Mouse (Mus musculus): ENCODE results near the gene Chd2.
"Not testable (repeated sequence)": the region's sequence is repeated elsewhere in the genome, so short reads cannot be mapped to it uniquely, and the experiment has no call there.

Gene Chd2

GRCm38 (mm10) chr7:73523183-73523582 is 18.4 kb downstream of the Chd2 start:
- no peak for DNase-seq (ENCODE audit: low spot score in 2 of 2)

- DNase-seq (ENCODE audit: low spot score in 2 of 2): no peak
Measured at GRCm38 (mm10) chr7:73521277-73522193, 20.1 kb downstream of the Chd2 start.

GRCm38 (mm10) chr7:73520231-73520630 is 21.4 kb downstream of the Chd2 start:
- no peak for DNase-seq (ENCODE audit: low spot score in 2 of 2)

- DNase-seq (ENCODE audit: low spot score in 2 of 2): no peak
Measured at GRCm38 (mm10) chr7:73519060-73519796, 22.4 kb downstream of the Chd2 start.

GRCm38 (mm10) chr7:73518373-73518980 is 23.2 kb downstream of the Chd2 start:
- not testable (repeated sequence) for DNase-seq (ENCODE audit: low spot score in 2 of 2)

- no peak for DNase-seq (ENCODE audit: low spot score in 2 of 2)
Measured at GRCm38 (mm10) chr7:73517432-73518054, 24.1 kb downstream of the Chd2 start.

GRCm38 (mm10) chr7:73516820-73517219 is 24.8 kb downstream of the Chd2 start:
- no peak for DNase-seq (ENCODE audit: low spot score in 2 of 2)

- no peak for DNase-seq (ENCODE audit: low spot score in 2 of 2)
Measured at GRCm38 (mm10) chr7:73514560-73514959, 27.1 kb downstream of the Chd2 start.

GRCm38 (mm10) chr7:73512422-73512821 is 29.2 kb downstream of the Chd2 start:
- DNase-seq (ENCODE audit: low spot score in 2 of 2): no peak

GRCm38 (mm10) chr7:73508688-73509087 is 32.9 kb downstream of the Chd2 start:
- DNase-seq (ENCODE audit: low spot score in 2 of 2): no peak

GRCm38 (mm10) chr7:73507491-73507890 is 34.1 kb downstream of the Chd2 start:
- DNase-seq (ENCODE audit: low spot score in 2 of 2): no peak

GRCm38 (mm10) chr7:73506852-73507251 is 34.8 kb downstream of the Chd2 start:
- no peak for DNase-seq (ENCODE audit: low spot score in 2 of 2)

- DNase-seq (ENCODE audit: low spot score in 2 of 2): no peak
Measured at GRCm38 (mm10) chr7:73505266-73505665, 36.4 kb downstream of the Chd2 start.

GRCm38 (mm10) chr7:73498200-73498599 is 43.4 kb downstream of the Chd2 start:
- no peak for DNase-seq (ENCODE audit: low spot score in 2 of 2)

GRCm38 (mm10) chr7:73489261-73489660 is 52.4 kb downstream of the Chd2 start:
- DNase-seq (ENCODE audit: low spot score in 2 of 2): no peak

- DNase-seq (ENCODE audit: low spot score in 2 of 2): no peak
Measured at GRCm38 (mm10) chr7:73481094-73481493, 60.5 kb downstream of the Chd2 start.

GRCm38 (mm10) chr7:73479506-73479905 is 62.1 kb downstream of the Chd2 start:
- DNase-seq (ENCODE audit: low spot score in 2 of 2): no peak

- no peak for DNase-seq (ENCODE audit: low spot score in 2 of 2)
Measured at GRCm38 (mm10) chr7:73478157-73479058, 63.2 kb downstream of the Chd2 start.

GRCm38 (mm10) chr7:73467741-73468140 is 73.9 kb downstream of the Chd2 start:
- DNase-seq (ENCODE audit: low spot score in 2 of 2): no peak

- no peak for DNase-seq (ENCODE audit: low spot score in 2 of 2)
Measured at GRCm38 (mm10) chr7:73463546-73463945, 78.1 kb downstream of the Chd2 start.

GRCm38 (mm10) chr7:73454113-73454512 is 87.5 kb downstream of the Chd2 start:
- no peak for DNase-seq (ENCODE audit: low spot score in 2 of 2)

Measured in left cerebral cortex, adult 9 months (tissue).